Mouse (Mus musculus) lung, postnatal 36 days (tissue): ENCODE results near the gene Pknox2.

ENCODE experiments used
- DNase-seq: peaks from one replicate; pipeline ENCODE4 v3.0.0; 2022; ENCODE audit warnings: mixed read lengths

Gene Pknox2

GRCm38 (mm10) chr9:36873796-36874195, 273.4 kb downstream of the Pknox2 start:
- no peak for DNase-seq

- no peak for DNase-seq
Observed at GRCm38 (mm10) chr9:36870263-36870662, 276.9 kb downstream of the Pknox2 start.

DNA sequence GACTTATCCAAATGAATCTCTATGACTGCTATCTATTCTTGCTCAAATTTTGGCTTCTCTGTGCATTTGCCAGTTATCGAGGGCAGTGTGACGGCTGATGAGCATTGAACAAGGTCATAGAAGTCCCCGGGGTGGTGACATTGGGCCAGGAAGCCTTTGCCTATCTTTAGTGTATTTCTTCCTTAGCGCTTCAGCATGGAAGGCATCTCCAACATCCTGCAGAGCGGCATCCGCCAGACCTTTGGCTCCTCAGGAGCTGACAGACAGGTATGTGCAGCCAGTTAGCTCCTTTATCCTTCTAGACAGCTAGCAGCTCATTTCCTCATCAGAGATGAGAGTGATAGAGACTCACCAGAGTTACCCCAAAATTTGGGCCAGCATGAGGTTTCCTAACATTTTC, 278.5 kb downstream of the Pknox2 start:
- no peak for DNase-seq

GRCm38 (mm10) chr9:36864862-36865813, 282.1 kb downstream of the Pknox2 start:
- no peak for DNase-seq

GRCm38 (mm10) chr9:36863694-36864093, 283.5 kb downstream of the Pknox2 start:
- DNase-seq: no peak

GRCm38 (mm10) chr9:36862576-36862975, 284.6 kb downstream of the Pknox2 start:
- no peak for DNase-seq

DNA sequence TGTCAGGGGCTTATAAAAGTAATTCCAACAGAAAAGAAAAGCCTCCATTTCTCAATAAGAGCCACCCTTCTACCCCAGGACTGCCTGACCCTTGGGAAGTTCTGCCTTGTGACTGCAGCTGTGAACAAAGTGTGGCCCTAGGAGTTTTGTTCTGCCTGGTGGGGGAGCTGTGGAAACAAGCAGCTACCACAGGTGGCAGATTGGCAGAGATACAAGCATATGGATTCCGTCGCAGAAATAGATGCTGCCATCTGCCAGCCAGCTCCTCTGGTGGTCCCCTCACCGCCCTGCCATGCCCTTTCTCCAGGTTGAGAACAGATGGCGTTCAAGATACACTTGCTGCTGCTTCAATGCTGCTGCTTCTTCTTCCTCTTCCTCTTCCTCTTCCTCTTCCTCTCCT, 288.5 kb downstream of the Pknox2 start:
- no peak for DNase-seq

DNA sequence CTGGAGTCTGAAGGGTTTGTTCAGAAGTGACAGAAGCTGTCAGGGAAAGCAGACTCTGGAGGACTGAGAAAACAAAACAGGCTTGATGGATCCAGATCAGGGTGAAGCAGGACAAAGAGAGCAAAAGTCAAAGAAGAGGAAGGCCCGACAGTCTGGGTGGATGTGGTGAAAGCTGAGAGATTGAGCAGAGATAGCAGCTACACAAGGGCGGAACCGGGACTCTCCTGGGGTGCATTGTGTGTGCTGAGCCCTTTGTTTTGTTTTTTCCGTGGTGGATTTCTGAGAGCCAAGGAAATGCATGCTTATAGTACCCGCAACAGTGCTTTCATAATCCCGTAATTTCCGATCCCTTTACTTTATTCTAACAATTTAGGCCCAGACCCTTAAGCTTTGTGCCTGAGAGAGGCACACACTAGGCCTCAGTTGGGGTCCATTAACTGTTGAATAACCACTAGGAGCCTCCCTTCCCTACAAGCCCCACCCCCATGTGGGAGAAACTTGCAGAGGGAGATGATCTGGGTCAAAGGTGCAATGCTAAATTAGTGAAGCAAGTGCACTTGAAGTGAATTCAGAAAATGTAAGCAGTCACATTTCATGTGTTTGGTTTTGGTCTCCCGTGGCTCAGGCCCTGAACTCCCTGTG, 289.6 kb downstream of the Pknox2 start:
- DNase-seq: no peak

GRCm38 (mm10) chr9:36856351-36856750, 290.9 kb downstream of the Pknox2 start:
- DNase-seq: no peak

DNA sequence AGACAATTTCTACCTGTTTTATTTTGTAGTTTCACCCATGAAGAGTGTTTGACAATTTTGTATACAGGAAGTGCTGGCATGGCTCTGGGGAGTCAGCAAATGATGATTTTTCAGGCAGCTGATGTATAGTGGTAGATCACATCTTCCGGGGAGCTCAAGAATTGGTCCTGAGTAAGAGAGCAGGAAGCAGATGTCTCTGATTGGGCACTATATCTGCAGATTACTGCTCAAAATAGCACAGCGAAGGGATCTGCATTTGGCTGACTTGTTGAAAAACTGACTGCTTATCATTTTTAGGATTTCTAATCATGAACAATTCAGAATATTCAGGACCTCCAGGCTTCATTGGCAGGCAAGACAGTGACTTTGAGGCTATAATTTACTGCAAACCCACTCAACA, 295.0 kb downstream of the Pknox2 start:
- DNase-seq: no peak

GRCm38 (mm10) chr9:36850091-36850490, 297.1 kb downstream of the Pknox2 start:
- DNase-seq: no peak

- no peak for DNase-seq
Observed at GRCm38 (mm10) chr9:36848661-36849060, 298.5 kb downstream of the Pknox2 start.

DNA sequence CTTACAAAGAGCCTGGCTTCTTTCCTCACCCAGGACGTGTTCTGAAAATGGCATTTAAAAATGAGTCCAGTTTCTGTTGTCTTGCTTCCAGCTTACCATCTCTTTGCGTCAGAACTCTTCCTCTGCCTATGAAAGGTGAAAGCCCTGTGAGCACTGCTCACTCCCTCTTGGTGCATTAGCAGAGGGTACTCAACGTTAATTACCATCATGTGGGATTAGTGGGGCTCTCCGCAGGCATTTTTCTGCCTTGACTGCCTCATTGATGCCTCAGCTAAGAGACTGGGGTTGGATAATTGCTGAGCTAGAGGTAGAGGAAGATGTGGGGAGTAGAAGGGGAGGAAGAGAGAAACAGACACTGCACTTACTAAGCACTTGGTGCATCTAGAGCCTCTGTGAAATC, 300.9 kb downstream of the Pknox2 start:
- DNase-seq: no peak
